Mouse (Mus musculus) embryonic facial prominence, embryonic 10.5 days (tissue): Measurements from ENCODE around the gene M6pr. TPM values are rescaled to one million over a fixed set of nuclear protein-coding genes. Genes with fewer than 3 reads are reported as not detected.
"Not testable (repeated sequence)": the region's sequence is repeated elsewhere in the genome, so short reads cannot be mapped to it uniquely, and the experiment has no call there.

ENCODE experiments used
- DNase-seq: peaks from one replicate; pipeline ENCODE4 v3.0.0-alpha.2; 2017; ENCODE audit warnings: low spot score
- H3K27ac ChIP-seq: fragments of 300-500 bp; sonication (generic); replicated peaks from 2 replicates; pipeline ENCODE4 v1.5.1; 2016; ENCODE audit warnings: mild to moderate bottlenecking
- H3K27me3 ChIP-seq: fragments of 300-500 bp; sonication (generic); replicated peaks from 2 replicates; pipeline ENCODE4 v1.6.1; 2016; ENCODE audit warnings: low read depth, mild to moderate bottlenecking; ENCODE audit not compliant: poor library complexity, severe bottlenecking
- H3K36me3 ChIP-seq: fragments of 300-500 bp; sonication (generic); replicated peaks from 2 replicates; pipeline ENCODE4 v1.6.1; 2016; ENCODE audit warnings: mild to moderate bottlenecking, moderate library complexity
- H3K4me1 ChIP-seq: fragments of 300-500 bp; sonication (generic); 2 replicates; pipeline ENCODE4 v1.6.1; 2016
- H3K4me3 ChIP-seq: fragments of 300-500 bp; sonication (generic); 2 replicates; pipeline ENCODE4 v1.5.1; 2016; ENCODE audit warnings: mild to moderate bottlenecking, moderate library complexity
- H3K9me3 ChIP-seq: fragments of 300-500 bp; sonication (generic); 2 replicates; pipeline ENCODE4 v1.6.1; 2016; ENCODE audit warnings: mild to moderate bottlenecking
- WGBS: fragments of 180-500 bp; shearing (Covaris S2); methylation state at CpG from one replicate; pipeline ENCODE4 v1.1.7; 2016; 5-methylcytosine and 5-hydroxymethylcytosine counted together
- polyA plus RNA-seq: library from polyadenylated mRNA; unstranded; fragments of >200 nt; fragmentation: Nextera tagmentation; extraction: Ambion mirVana; gene quantifications from 2 replicates; pipeline ENCODE4 v1.2.1, GENCODE M21; 2016

The M6pr gene
- polyA plus RNA-seq, 1 experiment from 2014 or later = 80.4 TPM

DNA sequence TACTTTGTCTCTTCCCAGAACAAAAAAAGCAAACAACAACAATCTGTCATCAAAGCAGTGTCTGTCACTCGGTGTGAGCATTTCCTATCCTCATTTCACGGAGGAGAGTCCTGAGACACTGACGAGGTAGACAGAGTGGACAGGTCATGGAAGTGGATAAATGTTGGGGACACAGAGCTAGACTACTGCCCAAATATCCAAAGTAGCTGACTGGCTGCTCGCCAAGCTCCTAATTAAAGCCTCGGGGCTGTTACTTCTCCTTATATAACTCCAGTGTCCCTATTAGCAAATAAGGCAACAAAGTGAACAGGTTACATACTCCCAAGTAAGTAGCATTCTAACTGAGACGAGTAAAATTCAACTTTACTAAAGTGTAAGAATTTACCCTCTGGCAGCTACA, 29.0 kb downstream of the M6pr start:
- peaks cover 31% of the 10 kb centered on the region for H3K4me1 ChIP-seq
- no peak overlapping the region for H3K4me3 ChIP-seq
- 60% methylated on average over 6 of the region's 6 CpGs for WGBS
- no peaks in the 10 kb centered on the region for H3K9me3 ChIP-seq
- no peak for DNase-seq
- H3K27ac ChIP-seq = no peak overlapping the region
- peaks cover 40% of the 10 kb centered on the region for H3K36me3 ChIP-seq
- no peaks in the 10 kb centered on the region for H3K27me3 ChIP-seq

- peak overlapping the region; percentile 81 for H3K4me3 ChIP-seq
- peak overlapping the region; percentile 96 for H3K27ac ChIP-seq
- H3K36me3 ChIP-seq = peaks cover 24% of the 10 kb centered on the region
- H3K9me3 ChIP-seq = no peaks in the 10 kb centered on the region
- peaks cover 31% of the 10 kb centered on the region for H3K4me1 ChIP-seq
- H3K27me3 ChIP-seq = no peaks in the 10 kb centered on the region
- DNase-seq = no peak
- under 1% methylated on average over 42 of the region's 51 CpGs for WGBS
These were observed 30.6 kb downstream of the M6pr start for GRCm38 (mm10) chr6:122339047-122339647.

DNA sequence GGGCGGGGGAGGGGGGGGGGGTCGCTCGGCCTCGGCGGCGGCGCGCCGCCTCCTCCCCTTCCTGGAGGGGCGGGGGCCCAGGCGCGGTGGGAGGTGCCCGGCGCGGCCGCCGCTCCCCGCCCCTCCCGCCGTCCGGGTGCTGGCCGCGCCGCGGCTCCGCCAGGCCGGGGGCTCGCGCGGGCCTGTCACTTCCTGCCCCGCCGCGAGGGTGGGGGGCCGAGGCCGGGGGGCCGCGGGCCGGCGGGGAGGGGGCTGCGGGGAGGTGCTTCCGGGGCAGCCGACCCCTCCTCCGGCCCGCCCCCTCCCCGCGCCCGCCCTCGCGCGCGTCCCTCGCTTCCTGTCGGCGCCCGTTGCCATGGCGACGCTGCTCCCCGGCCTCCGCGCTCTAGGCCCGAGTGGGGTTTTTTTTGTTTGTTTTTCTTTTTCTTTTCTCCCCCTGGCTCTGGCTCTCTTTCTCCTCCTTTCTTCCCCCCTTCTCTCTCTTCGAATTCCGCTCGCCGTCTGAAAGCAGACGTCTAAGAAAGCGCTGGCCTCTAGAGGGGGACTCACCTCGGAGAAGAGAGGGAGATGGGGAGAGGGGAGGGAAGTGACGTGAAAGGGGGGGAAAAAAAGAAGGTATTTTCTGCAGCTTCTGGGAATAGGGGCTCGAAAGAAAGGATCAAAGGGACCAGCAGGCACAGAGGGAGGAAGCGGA, 31.3 kb downstream of the M6pr start:
- Histone ChIP-seq H3K36me3 (peaks cover 18% of the 10 kb centered on the region), H3K4me1 (peaks cover 36% of the 10 kb centered on the region), H3K27me3 (no peaks in the 10 kb centered on the region), H3K4me3 (peak overlapping the region; percentile 81), H3K9me3 (no peaks in the 10 kb centered on the region), H3K27ac (peak overlapping the region; percentile 96)
- WGBS = under 1% methylated on average over 48 of the region's 71 CpGs
- DNase-seq = peak; percentile 95

GRCm38 (mm10) chr6:122340349-122341000, 32.0 kb downstream of the M6pr start, which contains the start of gene Phc1:
TSS of gene Phc1 (minus strand) at chr6:122340561.
- Histone ChIP-seq H3K9me3 (no peaks in the 10 kb centered on the region), H3K36me3 (peaks cover 12% of the 10 kb centered on the region), H3K27ac (peak within 1 kb of the TSS; percentile 96), H3K27me3 (no peaks in the 10 kb centered on the region), H3K4me1 (peaks cover 42% of the 10 kb centered on the region), H3K4me3 (peak within 1 kb of the TSS; percentile 81)
- WGBS = 1% methylated on average over 17 of the region's 17 CpGs
- no peak for DNase-seq

DNA sequence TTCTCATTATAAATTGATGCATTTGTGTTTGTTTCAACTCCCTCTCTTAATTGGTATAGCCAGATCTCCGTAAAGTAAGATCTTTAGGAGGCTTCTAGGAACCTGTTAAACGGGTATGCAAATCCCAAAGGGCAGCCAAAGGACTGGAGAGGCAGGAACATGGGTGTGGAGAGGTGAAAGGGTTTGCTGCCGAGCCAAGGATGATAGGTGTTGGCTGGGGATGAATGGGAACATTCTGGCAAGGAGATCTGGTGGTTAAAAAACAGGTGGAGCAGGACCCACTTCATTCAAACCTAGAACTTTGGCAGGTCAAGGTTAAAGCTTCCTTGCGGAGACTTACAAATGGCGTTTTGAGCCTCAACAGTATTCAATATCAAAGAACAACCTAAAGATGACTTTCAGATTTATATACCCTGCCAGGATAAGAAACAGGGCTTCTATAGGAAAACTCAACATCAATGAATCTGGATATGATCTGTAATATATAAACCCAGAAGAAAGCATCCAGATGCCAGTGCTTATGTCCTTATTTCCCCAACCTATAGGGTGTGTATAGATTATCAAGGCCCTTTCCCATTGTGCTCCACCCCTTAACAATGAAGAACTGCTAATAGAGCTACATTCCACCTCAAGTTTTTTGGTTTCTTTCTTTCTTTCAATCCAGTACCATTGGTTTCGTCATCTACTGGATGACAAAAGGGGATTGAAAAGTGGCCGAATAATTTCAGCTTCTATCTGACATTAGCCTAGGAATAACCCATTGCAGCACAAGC, 32.7 kb downstream of the M6pr start:
- peak overlapping the region; percentile 81 for H3K4me3 ChIP-seq
- H3K9me3 ChIP-seq = no peaks in the 10 kb centered on the region
- no peaks in the 10 kb centered on the region for H3K27me3 ChIP-seq
- peak overlapping the region; percentile 96 for H3K27ac ChIP-seq
- H3K36me3 ChIP-seq = peaks cover 8% of the 10 kb centered on the region
- 39% methylated on average over 7 of the region's 7 CpGs for WGBS
- no peak for DNase-seq
- H3K4me1 ChIP-seq = peaks cover 46% of the 10 kb centered on the region

- H3K9me3 ChIP-seq = no peaks in the 10 kb centered on the region
- H3K4me1 ChIP-seq = peaks cover 46% of the 10 kb centered on the region
- 18% methylated on average over 5 of the region's 5 CpGs for WGBS
- H3K36me3 ChIP-seq = no peaks in the 10 kb centered on the region
- H3K27me3 ChIP-seq = no peaks in the 10 kb centered on the region
- no peak for DNase-seq
- no peak overlapping the region for H3K27ac ChIP-seq
- H3K4me3 ChIP-seq = no peak overlapping the region
These were observed 33.6 kb downstream of the M6pr start for GRCm38 (mm10) chr6:122342125-122342524.

- Histone ChIP-seq H3K4me3 (no peak overlapping the region), H3K4me1 (peaks cover 31% of the 10 kb centered on the region), H3K36me3 (no peaks in the 10 kb centered on the region), H3K27me3 (no peaks in the 10 kb centered on the region), H3K9me3 (no peaks in the 10 kb centered on the region), H3K27ac (no peak overlapping the region)
- no peak for DNase-seq
- WGBS = 76% methylated on average over 10 of the region's 10 CpGs
These were observed 35.2 kb downstream of the M6pr start for GRCm38 (mm10) chr6:122343719-122344118.

GRCm38 (mm10) chr6:122344386-122345116, 36.0 kb downstream of the M6pr start:
- H3K36me3 ChIP-seq = no peaks in the 10 kb centered on the region
- no peaks in the 10 kb centered on the region for H3K9me3 ChIP-seq
- DNase-seq = no peak
- no peak overlapping the region for H3K4me3 ChIP-seq
- H3K4me1 ChIP-seq = peaks cover 28% of the 10 kb centered on the region
- WGBS = 55% methylated on average over 9 of the region's 9 CpGs
- no peaks in the 10 kb centered on the region for H3K27me3 ChIP-seq
- H3K27ac ChIP-seq = no peak overlapping the region

DNA sequence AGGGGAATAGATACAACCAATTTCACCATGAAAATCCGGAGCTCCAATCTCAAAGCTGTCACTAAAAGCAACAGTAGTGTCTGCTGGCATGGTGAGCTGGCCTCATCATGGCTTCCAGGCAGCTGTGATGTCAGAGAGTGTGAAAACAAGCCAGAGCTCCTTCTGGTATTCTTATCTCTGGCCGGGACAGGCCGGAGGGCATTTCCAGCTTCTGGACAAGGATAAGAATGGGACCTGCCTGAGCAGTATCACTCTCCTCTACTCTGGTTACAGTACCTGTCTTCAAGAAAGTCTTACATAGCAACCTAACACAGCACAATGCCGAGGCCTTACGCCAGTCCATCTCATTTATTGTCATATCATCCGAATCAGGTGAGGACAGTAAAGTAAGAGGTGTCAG, 37.2 kb downstream of the M6pr start:
- H3K27ac ChIP-seq = no peak overlapping the region

GRCm38 (mm10) chr6:122346399-122346798, 37.9 kb downstream of the M6pr start:
- 87% methylated on average over 7 of the region's 7 CpGs for WGBS
- DNase-seq = no peak
- no peaks in the 10 kb centered on the region for H3K36me3 ChIP-seq

More for the DNA sequence above, 37.2 kb downstream of the M6pr start:
- Histone ChIP-seq H3K27me3 (no peaks in the 10 kb centered on the region), H3K4me1 (peaks cover 24% of the 10 kb centered on the region), H3K9me3 (no peaks in the 10 kb centered on the region), H3K36me3 (no peaks in the 10 kb centered on the region), H3K4me3 (no peak overlapping the region)
- no peak for DNase-seq
- 84% methylated on average over 6 of the region's 6 CpGs for WGBS

DNA sequence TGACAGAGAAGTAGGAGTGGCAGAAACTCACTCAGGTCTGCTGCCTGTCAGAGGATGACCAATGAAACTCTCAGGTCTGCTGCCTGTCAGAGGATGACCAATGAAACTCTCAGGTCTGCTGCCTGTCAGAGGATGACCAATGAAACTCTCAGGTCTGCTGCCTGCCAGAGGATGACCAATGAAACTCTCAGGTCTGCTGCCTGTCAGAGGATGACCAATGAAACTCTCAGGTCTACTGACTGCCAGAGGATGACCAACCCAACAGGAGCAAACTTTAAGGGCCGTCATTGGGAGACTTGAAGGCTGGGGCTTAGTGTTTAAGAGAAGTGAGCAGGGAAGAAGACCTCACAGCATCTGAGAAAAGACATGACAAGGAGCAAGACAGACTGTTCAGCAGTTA, 38.8 kb downstream of the M6pr start:
- H3K27ac ChIP-seq, DNase-seq, H3K27me3 ChIP-seq, H3K36me3 ChIP-seq, H3K9me3 ChIP-seq, H3K4me3 ChIP-seq: not testable (repeated sequence)
- peaks cover 15% of the 10 kb centered on the region for H3K4me1 ChIP-seq
- WGBS = 70% methylated on average over 1 of the region's 1 CpGs

More at GRCm38 (mm10) chr6:122346399-122346798, 37.9 kb downstream of the M6pr start:
- peaks cover 19% of the 10 kb centered on the region for H3K4me1 ChIP-seq
- no peaks in the 10 kb centered on the region for H3K9me3 ChIP-seq
- H3K27ac ChIP-seq = no peak overlapping the region
- no peak overlapping the region for H3K4me3 ChIP-seq
- H3K27me3 ChIP-seq = no peaks in the 10 kb centered on the region

DNA sequence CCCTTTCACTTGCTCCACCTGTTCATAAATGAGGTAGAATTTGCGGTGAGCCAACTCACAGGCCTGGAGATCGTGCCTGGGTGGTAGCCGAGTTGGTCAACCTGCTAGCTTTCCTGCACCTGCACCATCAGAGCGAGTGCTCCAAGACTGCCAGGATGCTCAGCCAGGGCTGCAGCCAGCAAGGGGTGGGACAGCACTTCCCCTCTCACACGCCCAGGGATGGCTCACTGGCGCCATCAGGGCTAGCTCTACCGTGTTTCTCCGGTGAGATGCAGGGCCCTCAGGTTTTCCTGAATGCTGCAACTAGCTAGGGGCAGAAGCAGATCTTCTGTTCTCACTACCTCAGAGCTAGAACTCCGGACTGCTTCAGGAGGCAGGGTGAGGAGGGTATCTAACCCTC, 47.4 kb downstream of the M6pr start:
- no peak overlapping the region for H3K27ac ChIP-seq
- no peaks in the 10 kb centered on the region for H3K9me3 ChIP-seq
- DNase-seq = no peak
- H3K4me3 ChIP-seq = no peak overlapping the region
- no peaks in the 10 kb centered on the region for H3K36me3 ChIP-seq
- no peaks in the 10 kb centered on the region for H3K4me1 ChIP-seq
- 63% methylated on average over 9 of the region's 9 CpGs for WGBS
- H3K27me3 ChIP-seq = no peaks in the 10 kb centered on the region
